11 mouse cellular contexts compared by ENCODE assay signal in genomic region chr2:167578521-167578920, GRCm38 (mm10). TPM values are rescaled to one million over a fixed set of nuclear protein-coding genes. Genes with fewer than 3 reads are reported as not detected.
A peak's percentile ranks its signal among the peaks of the same experiment; 100 is the strongest.
DNase-seq lines count a peak whose midpoint lies in the region; ATAC-seq and TF ChIP-seq lines count a peak whose summit lies in the region.
"Had no signal": no experiment of that assay in that cellular context is flagged by ENCODE, and none has a peak within 500 bp of the region (broad histone marks: within the 10 kb centered on the region; RNA-seq: fewer than 3 reads in every experiment).

No protein-coding gene starts in this region.

- ATAC-seq in liver, postnatal 0 days = 0 out of 2 replicates have a peak, but pooled peaks have one; percentile 8
- ATAC-seq in liver, embryonic 12.5 days = no peak
- ATAC-seq in intestine, embryonic 15.5 days = peak; percentile 50; the same call in 1 of the 2 replicates
- no peak for ATAC-seq in forebrain, embryonic 16.5 days

- DNase-seq in liver, postnatal 0 days = peak; percentile 62
- peak; percentile 44 for DNase-seq in MEL-GATA-1-ER (ENCODE audit: extremely low read depth, low read depth)
- DNase-seq in thymus, postnatal 14 days = peak; percentile 86
- DNase-seq in cerebellum, adult 2 months = no peak
- no peak for DNase-seq in left cerebral cortex, postnatal 14 days (ENCODE audit: low spot score in 2 of 2)
- DNase-seq: gastrocnemius, adult 2 months; midbrain, embryonic 14.5 days had no signal

- intact Hi-C loops in left cerebral cortex, postnatal 14 days (cut with DNase I) = no loop called here

- TF ChIP-seq POLR2A in cerebellum, adult 2 months (IDR thresholded peaks at IDR 0.05; ENCODE audit: borderline replicate concordance, insufficient read depth, low read length) = no peak

- no peak overlapping the region for H3K9ac ChIP-seq in liver, postnatal 0 days (replicated peaks)
- H3K9ac ChIP-seq in liver, embryonic 12.5 days = no peak overlapping the region
- no peak overlapping the region for H3K9ac ChIP-seq in intestine, embryonic 15.5 days
- no peak overlapping the region for H3K9ac ChIP-seq in forebrain, embryonic 16.5 days (replicated peaks; ENCODE audit: low read depth, low read length)
- H3K9ac ChIP-seq: limb, embryonic 15.5 days had no signal

- H3K4me3 ChIP-seq in liver, postnatal 0 days (ENCODE audit: low read depth, low read length) = no peak overlapping the region
- no peak overlapping the region for H3K4me3 ChIP-seq in liver, embryonic 12.5 days
- no peak overlapping the region for H3K4me3 ChIP-seq in intestine, embryonic 15.5 days (replicated peaks)
- H3K4me3 ChIP-seq in cerebellum, adult 2 months (replicated peaks; ENCODE audit: insufficient read depth, low read depth, low read length) = no peak overlapping the region
- H3K4me3 ChIP-seq in forebrain, embryonic 16.5 days (replicated peaks; ENCODE audit: low read length) = no peak overlapping the region
- H3K4me3 ChIP-seq: gastrocnemius, adult 2 months; limb, embryonic 15.5 days had no signal

- no peak overlapping the region; the same call in 1 of the 2 replicates for H3K4me2 ChIP-seq in liver, postnatal 0 days (ENCODE audit: low read depth, low read length)
- no peak overlapping the region for H3K4me2 ChIP-seq in liver, embryonic 12.5 days
- H3K4me2 ChIP-seq in intestine, embryonic 15.5 days (replicated peaks) = no peak overlapping the region
- H3K4me2 ChIP-seq in forebrain, embryonic 16.5 days (ENCODE audit: low read length) = no peak overlapping the region
- H3K4me2 ChIP-seq: limb, embryonic 15.5 days had no signal

- H3K4me1 ChIP-seq in liver, postnatal 0 days (ENCODE audit: insufficient read depth) = peaks cover 7% of the 10 kb centered on the region
- H3K4me1 ChIP-seq in liver, embryonic 12.5 days = peaks cover 17% of the 10 kb centered on the region
- H3K4me1 ChIP-seq in intestine, embryonic 15.5 days (replicated peaks) = peaks cover 22% of the 10 kb centered on the region
- no peaks in the 10 kb centered on the region for H3K4me1 ChIP-seq in cerebellum, adult 2 months (ENCODE audit: control insufficient read depth, insufficient read depth, low read length)
- no peaks in the 10 kb centered on the region for H3K4me1 ChIP-seq in forebrain, embryonic 16.5 days (replicated peaks; ENCODE audit: control insufficient read depth, insufficient read depth, low read length)

- TF ChIP-seq CTCF in liver, postnatal 0 days (IDR thresholded peaks at IDR 0.05; ENCODE audit: low read depth) = no peak
- TF ChIP-seq CTCF in cerebellum, adult 2 months (IDR thresholded peaks at IDR 0.05; ENCODE audit: borderline replicate concordance, insufficient read depth, low read depth, low read length) = no peak

- H3K27ac ChIP-seq in liver, postnatal 0 days (ENCODE audit: low read depth) = no peak overlapping the region
- H3K27ac ChIP-seq in liver, embryonic 12.5 days = no peak overlapping the region
- H3K27ac ChIP-seq in intestine, embryonic 15.5 days = no peak overlapping the region
- H3K27ac ChIP-seq in cerebellum, adult 2 months (ENCODE audit: insufficient read depth, low read length) = no peak overlapping the region
- no peak overlapping the region for H3K27ac ChIP-seq in forebrain, embryonic 16.5 days (ENCODE audit: low read length)
- H3K27ac ChIP-seq: gastrocnemius, adult 2 months; limb, embryonic 15.5 days had no signal

- no peaks in the 10 kb centered on the region for H3K27me3 ChIP-seq in liver, postnatal 0 days (ENCODE audit: insufficient read depth, low read length)
- 0 out of 2 replicates have a peak, but pooled peaks cover 5% of the 10 kb centered on the region for H3K27me3 ChIP-seq in liver, embryonic 12.5 days (replicated peaks)
- H3K27me3 ChIP-seq in intestine, embryonic 15.5 days (replicated peaks) = no peaks in the 10 kb centered on the region
- H3K27me3 ChIP-seq in cerebellum, adult 2 months (ENCODE audit: control insufficient read depth, insufficient read depth, low read length) = no peaks in the 10 kb centered on the region
- H3K27me3 ChIP-seq in forebrain, embryonic 16.5 days (replicated peaks; ENCODE audit: control insufficient read depth, insufficient read depth, low read length) = no peaks in the 10 kb centered on the region
- H3K27me3 ChIP-seq: limb, embryonic 15.5 days had no signal

- no peak for TF ChIP-seq EP300 in liver, postnatal 0 days (IDR thresholded peaks at IDR 0.05; ENCODE audit: low read depth)

- 36% methylated on average over 5 of the region's 5 CpGs for WGBS in liver, postnatal 0 days (ENCODE audit: insufficient replicate concordance)
- 37% methylated on average over 5 of the region's 5 CpGs for whole genome bisulfite sequencing in liver, embryonic 12.5 days (ENCODE audit: insufficient replicate concordance)
- WGBS in intestine, embryonic 15.5 days = 49% methylated on average over 5 of the region's 5 CpGs
- 53% methylated on average over 5 of the region's 5 CpGs for WGBS in cerebellum, adult 2 months
- 28% methylated on average over 5 of the region's 5 CpGs for WGBS in forebrain, embryonic 16.5 days

- H3K36me3 ChIP-seq in liver, postnatal 0 days (replicated peaks; ENCODE audit: insufficient read depth, low read length) = no peaks in the 10 kb centered on the region; the same call in 1 of the 2 replicates
- no peaks in the 10 kb centered on the region for H3K36me3 ChIP-seq in liver, embryonic 12.5 days
- no peaks in the 10 kb centered on the region for H3K36me3 ChIP-seq in intestine, embryonic 15.5 days
- H3K36me3 ChIP-seq in forebrain, embryonic 16.5 days (ENCODE audit: control insufficient read depth, insufficient read depth) = no peaks in the 10 kb centered on the region
- H3K36me3 ChIP-seq: limb, embryonic 15.5 days had no signal

- no peaks in the 10 kb centered on the region for H3K9me3 ChIP-seq in liver, postnatal 0 days (ENCODE audit: low read length)
- H3K9me3 ChIP-seq in liver, embryonic 12.5 days (replicated peaks) = no peaks in the 10 kb centered on the region
- no peaks in the 10 kb centered on the region for H3K9me3 ChIP-seq in intestine, embryonic 15.5 days
- no peaks in the 10 kb centered on the region for H3K9me3 ChIP-seq in forebrain, embryonic 16.5 days (ENCODE audit: control insufficient read depth, low read length)
- H3K9me3 ChIP-seq: limb, embryonic 15.5 days had no signal

RNA-seq across cellular contexts. Expression of gene Snai1, which starts 40.5 kb away (rescaled TPM):
- polyA plus RNA-seq in liver, postnatal 0 days (2015; fragmentation: Nextera tagmentation; extraction: Ambion mirVana) = 1.6 and 2.3 TPM in 2 replicates
- polyA plus RNA-seq in liver, embryonic 12.5 days (2016; fragmentation: Nextera tagmentation; extraction: Ambion mirVana) = 4.9 and 5.0 TPM in 2 replicates
- polyA plus RNA-seq in intestine, embryonic 15.5 days (2015; fragmentation: Nextera tagmentation; extraction: Ambion mirVana) = 14.3 and 16.1 TPM in 2 replicates
- 1.1 and 1.9 TPM in 2 replicates for polyA plus RNA-seq in cerebellum, adult 2 months (2012; rRNA removed)
- under 1 TPM; 0.86 to 0.95 TPM for total RNA-seq in left cerebral cortex, postnatal 14 days (2021)
- 4.3 and 4.4 TPM in 2 replicates for polyA plus RNA-seq in forebrain, embryonic 16.5 days (2015; fragmentation: Nextera tagmentation; extraction: Ambion mirVana)

RNA-seq across cellular contexts. Expression of gene Ube2v1, which starts 53.4 kb away (rescaled TPM):
- 122 TPM in 2 replicates for polyA plus RNA-seq in liver, postnatal 0 days (2015; fragmentation: Nextera tagmentation; extraction: Ambion mirVana)
- 256 and 259 TPM in 2 replicates for polyA plus RNA-seq in liver, embryonic 12.5 days (2016; fragmentation: Nextera tagmentation; extraction: Ambion mirVana)
- polyA plus RNA-seq in intestine, embryonic 15.5 days (2015; fragmentation: Nextera tagmentation; extraction: Ambion mirVana) = 268 and 270 TPM in 2 replicates
- 195 and 219 TPM in 2 replicates for polyA plus RNA-seq in cerebellum, adult 2 months (2012; rRNA removed)
- 100 to 1,000 TPM; 215 to 250 TPM for total RNA-seq in left cerebral cortex, postnatal 14 days (2021)
- 273 and 281 TPM in 2 replicates for polyA plus RNA-seq in forebrain, embryonic 16.5 days (2015; fragmentation: Nextera tagmentation; extraction: Ambion mirVana)

Comparison
In these comparisons a context has a peak if more than half of its experiments do, and no peak if none do; other contexts are left out.
1. ATAC-seq: peak in liver, postnatal 0 days (single experiment) and intestine, embryonic 15.5 days (single experiment); none in liver, embryonic 12.5 days (single experiment) and forebrain, embryonic 16.5 days (single experiment).
2. DNase-seq: peak in liver, postnatal 0 days (single experiment), MEL-GATA-1-ER (single experiment) and thymus, postnatal 14 days (single experiment); none in cerebellum, adult 2 months (0 of 2) and left cerebral cortex, postnatal 14 days (0 of 2).